Mouse (Mus musculus) liver, embryonic 11.5 days (tissue): ENCODE data around the gene 4930503B20Rik. TPM values are rescaled to one million over a fixed set of nuclear protein-coding genes. Genes with fewer than 3 reads are reported as not detected.

Source experiments
- ATAC-seq: fragments of 200-750 bp; cut with Nextera tagmentation; replicated peaks from 2 replicates; pipeline ENCODE4 v1.8.0; 2017; ENCODE audit warnings: moderate number of reproducible peaks, mild to moderate bottlenecking, moderate TSS enrichment, moderate library complexity; ENCODE audit not compliant: low FRiP score
- DNase-seq: peaks from one replicate; pipeline ENCODE4 v3.0.0-alpha.2; 2017; ENCODE audit warnings: low spot score
- H3K27ac ChIP-seq: fragments of 300-500 bp; sonication (generic); 2 replicates; pipeline ENCODE4 v1.5.1; 2014; ENCODE audit warnings: mild to moderate bottlenecking, low read depth, low read length, control low read depth
- H3K27me3 ChIP-seq: fragments of 300-500 bp; sonication (generic); replicated peaks from 2 replicates; pipeline ENCODE4 v1.6.1; 2014; ENCODE audit warnings: low read length, mixed read lengths; ENCODE audit not compliant: control insufficient read depth, insufficient read depth
- H3K36me3 ChIP-seq: fragments of 300-500 bp; sonication (generic); 2 replicates; pipeline ENCODE4 v1.6.1; 2014; ENCODE audit warnings: mild to moderate bottlenecking, low read length, moderate library complexity, mixed read lengths; ENCODE audit not compliant: control insufficient read depth, insufficient read depth
- H3K4me1 ChIP-seq: fragments of 300-500 bp; sonication (generic); replicated peaks from 2 replicates; pipeline ENCODE4 v1.6.1; 2014; ENCODE audit warnings: low read length, mixed read lengths; ENCODE audit not compliant: control insufficient read depth, insufficient read depth
- H3K4me2 ChIP-seq: fragments of 300-500 bp; sonication (generic); 2 replicates; pipeline ENCODE4 v1.6.1; 2014; ENCODE audit warnings: mild to moderate bottlenecking, control low read depth, moderate library complexity
- H3K4me3 ChIP-seq: fragments of 300-500 bp; sonication (generic); 2 replicates; pipeline ENCODE4 v1.5.1; 2014; ENCODE audit warnings: low read depth, low read length, control low read depth
- H3K9ac ChIP-seq: fragments of 300-500 bp; sonication (generic); 2 replicates; pipeline ENCODE4 v1.6.1; 2014; ENCODE audit warnings: low read depth, low read length, control low read depth
- H3K9me3 ChIP-seq: fragments of 300-500 bp; sonication (generic); 2 replicates; pipeline ENCODE4 v1.6.1; 2016; ENCODE audit warnings: low read length, inconsistent platforms, mixed read lengths; ENCODE audit not compliant: control insufficient read depth
- WGBS: fragments of 180-500 bp; shearing (Covaris S2); extraction: QIAGEN DNeasy Blood & Tissue Kit; methylation state at CpG from one replicate; pipeline ENCODE4 v1.1.7; 2014; 5-methylcytosine and 5-hydroxymethylcytosine counted together
- polyA plus RNA-seq: library from polyadenylated mRNA; unstranded; fragments of >200 nt; fragmentation: Nextera tagmentation; extraction: Ambion mirVana; gene quantifications from 2 replicates; pipeline ENCODE4 v1.2.1, GENCODE M21; 2014

Gene 4930503B20Rik
- polyA plus RNA-seq, 1 experiment from 2014 or later, result not detected

DNA sequence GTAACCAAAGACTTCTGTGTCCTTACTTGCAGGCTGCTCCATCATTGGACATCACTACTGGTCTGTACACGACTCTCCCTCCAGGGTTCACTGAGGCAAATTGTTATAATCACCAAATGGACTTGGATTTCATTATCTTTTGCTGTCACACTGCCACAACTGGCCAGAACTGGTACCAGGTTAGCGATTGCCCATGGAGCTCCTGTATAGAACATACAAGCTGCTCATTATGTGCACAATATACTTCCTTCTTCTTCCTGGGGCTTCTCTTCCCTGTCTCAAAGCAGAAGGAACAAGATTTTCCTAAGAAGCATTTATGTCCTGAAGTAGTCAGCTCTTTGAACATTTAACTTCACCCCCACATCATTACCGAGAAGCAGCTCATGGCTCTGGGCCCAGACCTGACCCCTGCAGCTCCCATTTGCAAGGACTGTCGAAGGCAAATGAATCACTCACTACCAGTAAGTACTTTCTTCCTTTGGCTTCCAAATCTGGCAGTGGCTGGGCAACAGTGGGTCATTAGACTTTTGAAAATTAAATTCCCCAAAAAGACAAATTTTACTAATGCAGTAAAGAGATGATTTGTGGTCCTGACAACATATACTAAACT, 9.2 kb downstream of the 4930503B20Rik start:
- Histone ChIP-seq H3K36me3 (no peaks in the 10 kb centered on the region), H3K4me3 (no peak overlapping the region), H3K27me3 (no peaks in the 10 kb centered on the region), H3K9ac (no peak overlapping the region), H3K27ac (no peak overlapping the region), H3K9me3 (no peaks in the 10 kb centered on the region), H3K4me1 (no peaks in the 10 kb centered on the region), H3K4me2 (no peak overlapping the region)
- 51% methylated on average over 4 of the region's 4 CpGs for WGBS
- ATAC-seq (no peak), DNase-seq (no peak)

DNA sequence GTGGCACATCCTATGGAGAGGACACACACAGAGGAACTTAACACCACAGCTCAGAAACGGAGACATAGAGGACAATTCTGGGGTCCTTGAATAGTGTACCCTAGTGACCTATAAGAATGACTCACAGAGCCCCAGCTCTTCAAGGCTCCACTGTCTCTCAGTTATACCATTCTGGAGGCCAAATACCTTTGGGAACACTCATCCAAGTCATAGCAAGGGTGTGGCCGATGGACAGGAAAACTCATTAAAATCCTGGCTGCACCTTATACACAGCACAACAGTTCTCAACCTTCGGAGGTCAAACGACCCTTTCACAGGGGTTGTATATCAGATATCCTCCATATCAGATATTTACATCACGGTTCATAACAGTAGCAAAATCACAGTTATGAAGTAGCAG, 18.6 kb downstream of the 4930503B20Rik start:
- no peak for DNase-seq
- 84% methylated on average over 5 of the region's 5 CpGs for WGBS

GRCm38 (mm10) chr3:146628227-146628982, 22.7 kb downstream of the 4930503B20Rik start:
- no peak overlapping the region for H3K27ac ChIP-seq
- H3K27me3 ChIP-seq, result no peaks in the 10 kb centered on the region
- no peaks in the 10 kb centered on the region for H3K4me1 ChIP-seq
- no peaks in the 10 kb centered on the region for H3K36me3 ChIP-seq
- WGBS, result 63% methylated on average over 8 of the region's 8 CpGs
- H3K4me2 ChIP-seq, result no peak overlapping the region
- no peaks in the 10 kb centered on the region for H3K9me3 ChIP-seq
- ATAC-seq (no peak), DNase-seq (no peak)
- no peak overlapping the region for H3K9ac ChIP-seq
- H3K4me3 ChIP-seq, result no peak overlapping the region

More for the DNA sequence above, 18.6 kb downstream of the 4930503B20Rik start:
- Histone ChIP-seq H3K36me3 (no peaks in the 10 kb centered on the region), H3K4me3 (no peak overlapping the region), H3K27me3 (no peaks in the 10 kb centered on the region), H3K9me3 (no peaks in the 10 kb centered on the region), H3K4me1 (no peaks in the 10 kb centered on the region), H3K4me2 (no peak overlapping the region), H3K9ac (no peak overlapping the region), H3K27ac (no peak overlapping the region)
- no peak for ATAC-seq

- ATAC-seq, result no peak
- H3K4me3 ChIP-seq, result no peak overlapping the region
- no peak overlapping the region for H3K4me2 ChIP-seq
- H3K9ac ChIP-seq, result no peak overlapping the region
- no peaks in the 10 kb centered on the region for H3K36me3 ChIP-seq
- H3K27ac ChIP-seq, result no peak overlapping the region
- DNase-seq, result no peak
- no peaks in the 10 kb centered on the region for H3K9me3 ChIP-seq
- H3K4me1 ChIP-seq, result no peaks in the 10 kb centered on the region
- WGBS, result 87% methylated on average over 4 of the region's 4 CpGs
- H3K27me3 ChIP-seq, result no peaks in the 10 kb centered on the region
Measured at GRCm38 (mm10) chr3:146625766-146626165, 25.4 kb downstream of the 4930503B20Rik start.

- WGBS, result 82% methylated on average over 11 of the region's 11 CpGs
- no peak for ATAC-seq
Measured at GRCm38 (mm10) chr3:146621966-146622365, 29.2 kb downstream of the 4930503B20Rik start.

DNA sequence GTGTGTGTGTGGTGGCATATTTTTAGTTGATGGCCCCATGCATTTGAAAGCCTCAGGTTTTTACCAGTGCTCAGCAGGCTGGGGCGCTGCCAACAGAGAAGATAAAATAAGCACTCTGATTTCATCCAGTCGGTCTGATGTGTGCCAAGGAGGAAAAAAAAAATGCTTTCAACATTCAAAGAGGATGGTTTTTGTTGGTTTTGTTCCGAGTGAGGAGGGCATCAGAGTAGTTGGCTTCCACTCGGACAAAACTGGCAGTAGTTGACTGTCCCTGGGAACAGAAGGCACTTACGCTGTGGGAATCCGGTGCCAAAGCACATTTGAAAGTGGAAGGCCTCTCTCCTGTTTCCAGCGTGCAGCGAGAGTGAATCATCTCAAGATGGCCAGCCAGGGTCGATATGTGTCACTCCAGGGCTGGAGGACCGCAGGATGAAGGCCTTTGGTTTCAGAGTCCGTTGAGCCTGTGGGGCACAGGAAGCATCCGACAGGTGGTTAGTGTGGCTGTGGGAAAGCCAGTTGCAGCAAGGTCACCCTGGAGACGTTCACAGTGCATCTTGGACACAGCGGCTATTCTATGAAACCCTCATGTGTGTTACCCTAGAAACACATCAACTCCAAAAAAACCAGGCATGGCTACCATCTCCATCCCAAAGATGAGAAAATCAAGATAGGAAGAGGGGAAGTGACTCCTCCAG, 30.4 kb downstream of the 4930503B20Rik start:
- Histone ChIP-seq H3K27ac (no peak overlapping the region), H3K4me2 (no peak overlapping the region), H3K4me3 (no peak overlapping the region), H3K27me3 (no peaks in the 10 kb centered on the region), H3K36me3 (no peaks in the 10 kb centered on the region), H3K4me1 (no peaks in the 10 kb centered on the region), H3K9ac (no peak overlapping the region), H3K9me3 (no peaks in the 10 kb centered on the region)
- 82% methylated on average over 14 of the region's 14 CpGs for WGBS
- no peak for DNase-seq
- no peak for ATAC-seq

More at GRCm38 (mm10) chr3:146621966-146622365, 29.2 kb downstream of the 4930503B20Rik start:
- Histone ChIP-seq H3K4me1 (no peaks in the 10 kb centered on the region), H3K9me3 (no peaks in the 10 kb centered on the region), H3K9ac (no peak overlapping the region), H3K36me3 (no peaks in the 10 kb centered on the region), H3K4me3 (no peak overlapping the region), H3K27me3 (no peaks in the 10 kb centered on the region), H3K4me2 (no peak overlapping the region), H3K27ac (no peak overlapping the region)
- no peak for DNase-seq

GRCm38 (mm10) chr3:146620101-146620500, 31.0 kb downstream of the 4930503B20Rik start:
- no peak for ATAC-seq
- H3K4me3 ChIP-seq, result no peak overlapping the region
- no peak overlapping the region for H3K27ac ChIP-seq
- no peak overlapping the region for H3K4me2 ChIP-seq
- WGBS, result 82% methylated on average over 10 of the region's 10 CpGs
- no peak overlapping the region for H3K9ac ChIP-seq
- H3K36me3 ChIP-seq, result no peaks in the 10 kb centered on the region
- no peaks in the 10 kb centered on the region for H3K9me3 ChIP-seq
- no peak for DNase-seq
- no peaks in the 10 kb centered on the region for H3K4me1 ChIP-seq
- H3K27me3 ChIP-seq, result no peaks in the 10 kb centered on the region

GRCm38 (mm10) chr3:146618357-146618756, 32.8 kb downstream of the 4930503B20Rik start:
- DNase-seq (no peak), ATAC-seq (peak; percentile 45; the same call in 1 of the 2 replicates)
- H3K4me3 ChIP-seq, result no peak overlapping the region
- H3K27me3 ChIP-seq, result no peaks in the 10 kb centered on the region
- no peak overlapping the region for H3K9ac ChIP-seq
- H3K27ac ChIP-seq, result no peak overlapping the region
- H3K4me2 ChIP-seq, result no peak overlapping the region
- 37% methylated on average over 4 of the region's 4 CpGs for WGBS
- H3K9me3 ChIP-seq, result no peaks in the 10 kb centered on the region
- no peaks in the 10 kb centered on the region for H3K4me1 ChIP-seq
- no peaks in the 10 kb centered on the region for H3K36me3 ChIP-seq
